Comparison of ENCODE assay signal across 16 mouse cellular contexts in the genomic region with DNA sequence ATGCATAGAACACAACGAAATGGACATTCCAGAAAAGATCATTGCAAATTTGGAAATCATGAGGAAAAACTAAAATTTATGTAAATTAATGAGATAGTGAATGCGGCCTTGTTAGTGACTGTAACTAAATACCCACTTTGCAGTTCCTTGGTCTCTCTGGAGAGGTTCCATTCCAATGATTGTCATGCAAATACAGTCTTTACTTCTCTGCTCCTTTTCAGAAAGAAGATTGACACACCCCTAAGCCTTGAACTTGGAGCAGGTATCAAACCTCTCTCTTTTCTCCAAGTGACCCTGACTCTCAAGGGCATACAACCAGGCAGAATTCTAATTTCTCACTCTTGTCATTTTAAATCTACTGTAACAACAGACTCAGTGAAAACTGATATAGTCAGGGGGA.
"Had no signal": no experiment of that assay in that cellular context is flagged by ENCODE, and none has a peak within 500 bp of the region (broad histone marks: within the 10 kb centered on the region; RNA-seq: fewer than 3 reads in every experiment).

No protein-coding gene starts in this region.

- H3K4me3 ChIP-seq: layer of hippocampus, adult 2 months; limb, embryonic 13.5 days; midbrain, embryonic 13.5 days; myocyte; neural tube, embryonic 15.5 days had no signal

- H3K36me3 ChIP-seq: limb, embryonic 13.5 days; midbrain, embryonic 13.5 days; neural tube, embryonic 15.5 days had no signal

- H3K9ac ChIP-seq: limb, embryonic 13.5 days; liver, embryonic 14.5 days; midbrain, embryonic 13.5 days; neural tube, embryonic 15.5 days had no signal

- DNase-seq: kidney, adult 9 months; kidney, postnatal 36 days; left cerebral cortex, postnatal 4 days; lung, adult 18-20 months; lung, postnatal 4 days; right cerebral cortex, postnatal 4 days; spleen, adult 18-20 months; thymus, adult 18-20 months; thymus, postnatal 14 days had no signal

- H3K27me3 ChIP-seq: limb, embryonic 13.5 days; midbrain, embryonic 13.5 days; neural tube, embryonic 15.5 days had no signal

- H3K9me3 ChIP-seq: limb, embryonic 13.5 days; midbrain, embryonic 13.5 days; neural tube, embryonic 15.5 days had no signal

- H3K4me2 ChIP-seq: limb, embryonic 13.5 days; midbrain, embryonic 13.5 days; neural tube, embryonic 15.5 days had no signal

- H3K4me1 ChIP-seq: limb, embryonic 13.5 days had no signal

- ATAC-seq: midbrain, embryonic 13.5 days had no signal

- H3K27ac ChIP-seq: kidney, postnatal 0 days; layer of hippocampus, adult 2 months; limb, embryonic 13.5 days; liver, embryonic 14.5 days; midbrain, embryonic 13.5 days; neural tube, embryonic 15.5 days had no signal
